In genomic region chr16:26199125-26199524, GRCm38 (mm10) we compare ENCODE assay signal across 11 mouse cellular contexts.
DNase-seq lines count a peak whose midpoint lies in the region; ATAC-seq and TF ChIP-seq lines count a peak whose summit lies in the region.
"Had no signal": no experiment of that assay in that cellular context is flagged by ENCODE, and none has a peak within 500 bp of the region (broad histone marks: within the 10 kb centered on the region; RNA-seq: fewer than 3 reads in every experiment).

No protein-coding gene starts in this region.

- H3K36me3 ChIP-seq in lung, embryonic 14.5 days (ENCODE audit: insufficient read depth), result no peaks in the 10 kb centered on the region
- no peaks in the 10 kb centered on the region for H3K36me3 ChIP-seq in kidney, embryonic 14.5 days (ENCODE audit: control insufficient read depth, insufficient read depth, low read length)

- TF ChIP-seq POLR2A in brain, embryonic 14.5 days (IDR thresholded peaks at IDR 0.05; ENCODE audit: borderline replicate concordance, extremely low read depth, insufficient read depth, insufficient read length, poor library complexity, severe bottlenecking), result no peak

- no peaks in the 10 kb centered on the region for H3K27me3 ChIP-seq in lung, embryonic 14.5 days (ENCODE audit: insufficient read depth, low read length)
- H3K27me3 ChIP-seq in kidney, embryonic 14.5 days (ENCODE audit: control insufficient read depth, insufficient read depth, low read length), result no peaks in the 10 kb centered on the region

- H3K4me2 ChIP-seq in lung, embryonic 14.5 days, result no peak overlapping the region
- no peak overlapping the region for H3K4me2 ChIP-seq in kidney, embryonic 14.5 days (replicated peaks; ENCODE audit: low read depth, low read length)

- H3K9me3 ChIP-seq in lung, embryonic 14.5 days (ENCODE audit: low read depth, low read length), result no peaks in the 10 kb centered on the region
- H3K9me3 ChIP-seq in kidney, embryonic 14.5 days (ENCODE audit: control insufficient read depth, low read length), result no peaks in the 10 kb centered on the region

- no peak for DNase-seq in gastrocnemius, adult 2 months
- no peak for DNase-seq in gastrocnemius, postnatal 10 days
- DNase-seq in lung, embryonic 14.5 days, result peak; percentile 87
- DNase-seq in lung, postnatal 4 days, result no peak
- peak; percentile 70 for DNase-seq in brain, embryonic 14.5 days (ENCODE audit: low read depth)
- peak; percentile 48 for DNase-seq in retina, postnatal 1 day
- DNase-seq in cerebellum, adult 11 months, result no peak
- DNase-seq: heart, postnatal 14 days; left cerebral cortex, postnatal 4 days had no signal

- no peaks in the 10 kb centered on the region for H3K4me1 ChIP-seq in lung, embryonic 14.5 days (ENCODE audit: insufficient read depth)
- H3K4me1 ChIP-seq in kidney, embryonic 14.5 days (ENCODE audit: control insufficient read depth, insufficient read depth, low read length), result no peaks in the 10 kb centered on the region

- 7% methylated on average over 4 of the region's 4 CpGs for WGBS in lung, embryonic 14.5 days
- 22% methylated on average over 4 of the region's 4 CpGs for WGBS in kidney, embryonic 14.5 days

- intact Hi-C loops in gastrocnemius, adult 2 months (cut with DNase I), result loop anchor here (1.0 to 10.0 kb wide), 3 partner anchors 94 to 232 kb away; partner anchors contain the start of gene P3h2

- no peak overlapping the region for H3K27ac ChIP-seq in gastrocnemius, adult 2 months
- no peak overlapping the region for H3K27ac ChIP-seq in lung, embryonic 14.5 days (ENCODE audit: low read depth)
- no peak overlapping the region for H3K27ac ChIP-seq in kidney, embryonic 14.5 days (ENCODE audit: low read depth, low read length)

- ATAC-seq in lung, embryonic 14.5 days (ENCODE audit: insufficient read depth), result no peak
- ATAC-seq in kidney, embryonic 14.5 days (ENCODE audit: low FRiP score, low TSS enrichment), result no peak
- ATAC-seq: forebrain, embryonic 16.5 days had no signal

- no peak overlapping the region for H3K9ac ChIP-seq in lung, embryonic 14.5 days
- no peak overlapping the region for H3K9ac ChIP-seq in kidney, embryonic 14.5 days (ENCODE audit: low read depth, low read length)

- H3K4me3 ChIP-seq in gastrocnemius, adult 2 months, result no peak overlapping the region
- no peak overlapping the region for H3K4me3 ChIP-seq in lung, embryonic 14.5 days (ENCODE audit: low read depth, low read length)
- no peak overlapping the region for H3K4me3 ChIP-seq in kidney, embryonic 14.5 days (ENCODE audit: low read length)

- peak; percentile 74 for TF ChIP-seq CTCF in gastrocnemius, adult 2 months (IDR thresholded peaks at IDR 0.05)
- peak; percentile 65 for TF ChIP-seq CTCF in lung, embryonic 14.5 days (IDR thresholded peaks at IDR 0.05; ENCODE audit: low read depth)
- 0 out of 2 replicates have a peak, but pooled peaks have one; percentile 9 for TF ChIP-seq CTCF in brain, embryonic 14.5 days (IDR thresholded peaks at IDR 0.05; ENCODE audit: borderline replicate concordance, extremely low read depth, insufficient read depth, insufficient read length)

Comparison
In these comparisons a context has a peak if more than half of its experiments do, and no peak if none do; other contexts are left out.
1. DNase-seq: peak in lung, embryonic 14.5 days (single experiment), brain, embryonic 14.5 days (single experiment) and retina, postnatal 1 day (single experiment); none in gastrocnemius, adult 2 months (single experiment), gastrocnemius, postnatal 10 days (single experiment), lung, postnatal 4 days (0 of 2) and cerebellum, adult 11 months (single experiment).
2. CTCF ChIP-seq: peak in every context shown above with its lines; median percentile 74 in gastrocnemius, adult 2 months; 65 in lung, embryonic 14.5 days; 9 in brain, embryonic 14.5 days.